Mouse (Mus musculus) lung, embryonic 14.5 days (tissue): Measurements from ENCODE around the gene Cenpu. TPM values are rescaled to one million over a fixed set of nuclear protein-coding genes. Genes with fewer than 3 reads are reported as not detected.

Experiments
- ATAC-seq: fragments of 200-750 bp; cut with Nextera tagmentation; 2 replicates; pipeline ENCODE4 v1.8.0; 2017; ENCODE audit warnings: mild to moderate bottlenecking, moderate TSS enrichment, moderate library complexity; ENCODE audit not compliant: insufficient read depth
- DNase-seq: peaks from one replicate; pipeline ENCODE4 v3.0.0-alpha.2; 2015
- H3K27ac ChIP-seq: fragments of 300-500 bp; sonication (generic); 2 replicates; pipeline ENCODE4 v1.5.1; 2014; ENCODE audit warnings: low read depth, mild to moderate bottlenecking, moderate library complexity
- H3K27me3 ChIP-seq: fragments of 300-500 bp; sonication (generic); 2 replicates; pipeline ENCODE4 v1.6.1; 2014; ENCODE audit warnings: low read length, control low read depth; ENCODE audit not compliant: insufficient read depth
- H3K36me3 ChIP-seq: fragments of 300-500 bp; sonication (generic); 2 replicates; pipeline ENCODE4 v1.6.1; 2014; ENCODE audit warnings: control low read depth; ENCODE audit not compliant: insufficient read depth
- H3K4me1 ChIP-seq: fragments of 300-500 bp; sonication (generic); 2 replicates; pipeline ENCODE4 v1.6.1; 2014; ENCODE audit warnings: antibody characterized with exemption, control low read depth; ENCODE audit not compliant: insufficient read depth
- H3K4me2 ChIP-seq: fragments of 300-500 bp; sonication (generic); 2 replicates; pipeline ENCODE4 v1.6.1; 2014; ENCODE audit warnings: mild to moderate bottlenecking
- H3K4me3 ChIP-seq: fragments of 300-500 bp; sonication (generic); 2 replicates; pipeline ENCODE4 v1.5.1; 2014; ENCODE audit warnings: low read depth, low read length
- H3K9ac ChIP-seq: fragments of 300-500 bp; sonication (generic); 2 replicates; pipeline ENCODE4 v1.6.1; 2014
- H3K9me3 ChIP-seq: fragments of 300-500 bp; sonication (generic); 2 replicates; pipeline ENCODE4 v1.6.1; 2016; ENCODE audit warnings: low read depth, low read length, control low read depth
- CTCF ChIP-seq: IDR thresholded peaks from 2 replicates; pipeline ENCODE4 v1.5.1; 2016; ENCODE audit warnings: antibody characterized with exemption, low read depth
- WGBS: fragments of 180-500 bp; shearing (Covaris S2); extraction: QIAGEN DNeasy Blood & Tissue Kit; methylation state at CpG from one replicate; pipeline ENCODE4 v1.1.7; 2014; 5-methylcytosine and 5-hydroxymethylcytosine counted together
- polyA plus RNA-seq: library from polyadenylated mRNA; unstranded; fragments of >200 nt; fragmentation: Nextera tagmentation; extraction: Ambion mirVana; gene quantifications from 2 replicates; pipeline ENCODE4 v1.2.1, GENCODE M21; 2014

Gene Cenpu
- polyA plus RNA-seq, 1 experiment from 2014 or later: 25.6 TPM

- H3K4me2 ChIP-seq: no peak overlapping the region
- H3K27ac ChIP-seq: no peak overlapping the region
- H3K27me3 ChIP-seq: no peaks in the 10 kb centered on the region
- ATAC-seq (no peak), DNase-seq (no peak)
- 0 out of 2 replicates have a peak, but pooled peaks cover 13% of the 10 kb centered on the region for H3K36me3 ChIP-seq
- no peaks in the 10 kb centered on the region for H3K4me1 ChIP-seq
- no peak for TF ChIP-seq CTCF
- WGBS: 80% methylated on average over 7 of the region's 7 CpGs
- H3K9me3 ChIP-seq: no peaks in the 10 kb centered on the region
- no peak overlapping the region for H3K9ac ChIP-seq
- H3K4me3 ChIP-seq: no peak overlapping the region
Observed at GRCm38 (mm10) chr8:46533926-46534325, 17.9 kb upstream of the Cenpu start.

GRCm38 (mm10) chr8:46539701-46540100 lies 12.1 kb upstream of the Cenpu start:
- no peak for ATAC-seq
- Histone ChIP-seq H3K36me3 (0 out of 2 replicates have a peak, but pooled peaks cover 7% of the 10 kb centered on the region), H3K27me3 (no peaks in the 10 kb centered on the region), H3K9me3 (no peaks in the 10 kb centered on the region), H3K4me1 (peaks cover 7% of the 10 kb centered on the region; the same call in 1 of the 2 replicates), H3K9ac (no peak overlapping the region), H3K27ac (peak overlapping the region; percentile 50; the same call in 1 of the 2 replicates), H3K4me2 (no peak overlapping the region), H3K4me3 (no peak overlapping the region)
- 50% methylated on average over 5 of the region's 5 CpGs for WGBS
- TF ChIP-seq CTCF: no peak
- DNase-seq: peak; percentile 38

DNA sequence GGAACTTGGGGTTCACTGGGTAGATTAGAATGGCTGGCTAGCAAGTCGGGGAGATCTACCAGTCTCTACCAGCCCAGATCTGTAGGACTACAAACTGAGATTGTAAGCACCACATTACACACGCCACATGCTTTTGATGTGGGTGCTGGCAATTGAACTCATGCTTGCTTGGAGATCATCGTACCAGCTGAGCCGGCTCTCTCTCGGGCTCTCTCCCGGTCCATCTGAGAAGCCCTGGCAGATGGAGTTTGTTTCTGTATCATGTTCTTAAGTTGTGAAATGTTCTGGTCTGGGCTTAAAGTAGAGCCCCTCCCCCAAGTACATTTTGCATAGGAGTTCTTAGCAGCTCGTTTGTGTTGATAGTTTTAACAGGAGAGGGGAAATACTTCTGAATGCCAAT lies 8.6 kb upstream of the Cenpu start:
- Histone ChIP-seq H3K9me3 (no peaks in the 10 kb centered on the region), H3K27ac (no peak overlapping the region), H3K4me2 (no peak overlapping the region), H3K4me3 (no peak overlapping the region), H3K27me3 (no peaks in the 10 kb centered on the region), H3K36me3 (no peaks in the 10 kb centered on the region), H3K4me1 (peaks cover 7% of the 10 kb centered on the region; the same call in 1 of the 2 replicates), H3K9ac (no peak overlapping the region)
- no peak for TF ChIP-seq CTCF
- ATAC-seq (peak; percentile 22; the same call in 1 of the 2 replicates), DNase-seq (peak; percentile 60)
- 54% methylated on average over 7 of the region's 7 CpGs for WGBS

GRCm38 (mm10) chr8:46543662-46544061 lies 8.2 kb upstream of the Cenpu start:
- Histone ChIP-seq H3K9me3 (no peaks in the 10 kb centered on the region), H3K4me2 (no peak overlapping the region), H3K4me1 (peaks cover 7% of the 10 kb centered on the region; the same call in 1 of the 2 replicates), H3K36me3 (no peaks in the 10 kb centered on the region), H3K27me3 (no peaks in the 10 kb centered on the region), H3K27ac (no peak overlapping the region), H3K9ac (no peak overlapping the region), H3K4me3 (no peak overlapping the region)
- 55% methylated on average over 6 of the region's 6 CpGs for WGBS
- no peak for TF ChIP-seq CTCF
- DNase-seq: no peak
- peak; percentile 17; the same call in 1 of the 2 replicates for ATAC-seq

GRCm38 (mm10) chr8:46545854-46546253 lies 6.0 kb upstream of the Cenpu start:
- no peaks in the 10 kb centered on the region for H3K36me3 ChIP-seq
- no peak for ATAC-seq
- H3K9me3 ChIP-seq: no peaks in the 10 kb centered on the region
- no peak overlapping the region for H3K4me2 ChIP-seq
- H3K4me3 ChIP-seq: no peak overlapping the region
- no peak for DNase-seq
- no peak overlapping the region for H3K27ac ChIP-seq
- no peak overlapping the region for H3K9ac ChIP-seq
- WGBS: 82% methylated on average over 5 of the region's 5 CpGs
- H3K27me3 ChIP-seq: no peaks in the 10 kb centered on the region
- 0 out of 2 replicates have a peak, but pooled peaks cover 4% of the 10 kb centered on the region for H3K4me1 ChIP-seq
- TF ChIP-seq CTCF: no peak

DNA sequence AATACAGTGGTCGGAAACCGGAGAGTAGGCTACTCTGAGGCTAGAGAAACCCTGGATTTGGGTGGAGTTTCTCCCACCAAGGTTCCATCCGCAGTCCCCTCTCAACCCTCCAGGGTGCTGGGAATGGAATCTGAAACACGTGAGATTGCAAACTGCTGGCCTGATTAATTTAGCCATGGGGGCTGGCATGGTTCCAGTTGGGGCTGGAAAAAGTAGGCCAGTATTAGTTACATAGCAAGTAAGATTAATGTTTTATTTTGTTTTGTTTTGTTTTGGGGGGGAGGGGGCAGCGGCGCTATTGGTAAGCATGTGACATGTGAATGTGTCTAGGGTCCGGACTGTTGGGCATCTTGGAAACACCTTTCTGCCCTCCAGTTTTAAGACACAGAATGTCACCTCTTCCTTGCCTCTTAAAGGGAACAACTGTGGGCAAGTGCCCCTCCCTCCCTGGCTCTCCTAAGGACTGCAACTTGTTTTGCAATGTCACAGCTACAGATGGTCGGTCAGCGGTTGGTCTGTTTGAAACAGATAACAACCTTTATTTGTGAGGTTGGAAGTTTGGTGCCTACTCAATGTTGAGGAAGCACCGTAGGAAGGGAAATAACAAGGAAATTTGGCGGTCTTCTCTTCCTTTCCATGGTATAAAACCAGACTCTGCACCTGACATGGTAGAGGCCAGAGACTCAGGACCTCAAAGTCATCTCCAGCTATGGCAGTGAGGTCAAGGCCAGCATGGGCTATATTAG lies 5.2 kb upstream of the Cenpu start:
- Histone ChIP-seq H3K27ac (peak overlapping the region; percentile 8; the same call in 1 of the 2 replicates), H3K9ac (no peak overlapping the region), H3K9me3 (no peaks in the 10 kb centered on the region), H3K36me3 (no peaks in the 10 kb centered on the region), H3K4me1 (0 out of 2 replicates have a peak, but pooled peaks cover 4% of the 10 kb centered on the region), H3K4me2 (no peak overlapping the region), H3K27me3 (no peaks in the 10 kb centered on the region), H3K4me3 (no peak overlapping the region)
- DNase-seq: peak; percentile 55
- WGBS: 56% methylated on average over 11 of the region's 11 CpGs
- 0 out of 2 replicates have a peak, but pooled peaks have one; percentile 1 for TF ChIP-seq CTCF
- no peak for ATAC-seq

- peak; percentile 83 for TF ChIP-seq CTCF
- peak; percentile 91 for DNase-seq
- Histone ChIP-seq H3K4me2 (no peak overlapping the region), H3K9ac (no peak overlapping the region), H3K27me3 (no peaks in the 10 kb centered on the region), H3K36me3 (no peaks in the 10 kb centered on the region), H3K9me3 (no peaks in the 10 kb centered on the region), H3K27ac (no peak overlapping the region), H3K4me1 (0 out of 2 replicates have a peak, but pooled peaks cover 4% of the 10 kb centered on the region), H3K4me3 (no peak overlapping the region)
- ATAC-seq: no peak
- WGBS: 25% methylated on average over 4 of the region's 4 CpGs
Observed at GRCm38 (mm10) chr8:46547245-46547644, 4.6 kb upstream of the Cenpu start.
